Mouse (Mus musculus): ENCODE results near the gene 1810043G02Rik. TPM values are rescaled to one million over a fixed set of nuclear protein-coding genes. Genes with fewer than 3 reads are reported as not detected.

Gene 1810043G02Rik
- polyA plus RNA-seq, 1 experiment from 2014 or later: 32.2 TPM

GRCm38 (mm10) chr10:78028129-78028528, 49.8 kb downstream of the 1810043G02Rik start:
- no peak overlapping the region for H3K9ac ChIP-seq
- no peaks in the 10 kb centered on the region for H3K36me3 ChIP-seq (replicated peaks)
- H3K27me3 ChIP-seq: no peaks in the 10 kb centered on the region
- peak; percentile 51; the same call in 1 of the 2 replicates for ATAC-seq (ENCODE audit: low FRiP score)
- H3K4me1 ChIP-seq: no peaks in the 10 kb centered on the region
- no peak overlapping the region for H3K4me3 ChIP-seq (replicated peaks)
- H3K9me3 ChIP-seq: no peaks in the 10 kb centered on the region
- 4% methylated on average over 5 of the region's 5 CpGs for WGBS
- no peak overlapping the region for H3K4me2 ChIP-seq
- H3K27ac ChIP-seq: no peak overlapping the region

- Histone ChIP-seq H3K27me3 (no peaks in the 10 kb centered on the region), H3K9ac (no peak overlapping the region), H3K4me2 (no peak overlapping the region), H3K9me3 (no peaks in the 10 kb centered on the region), H3K4me1 (no peaks in the 10 kb centered on the region), H3K4me3 (replicated peaks) (no peak overlapping the region), H3K36me3 (replicated peaks) (no peaks in the 10 kb centered on the region), H3K27ac (no peak overlapping the region)
- WGBS: 91% methylated on average over 1 of the region's 1 CpGs
- ATAC-seq (ENCODE audit: low FRiP score): no peak
Measured at GRCm38 (mm10) chr10:78029080-78029479, 50.8 kb downstream of the 1810043G02Rik start.

GRCm38 (mm10) chr10:78031987-78032386, 53.7 kb downstream of the 1810043G02Rik start:
- no peak for ATAC-seq (ENCODE audit: low FRiP score)
- Histone ChIP-seq H3K9me3 (no peaks in the 10 kb centered on the region), H3K27ac (no peak overlapping the region), H3K9ac (no peak overlapping the region), H3K4me2 (no peak overlapping the region), H3K27me3 (0 out of 2 replicates have a peak, but pooled peaks cover 3% of the 10 kb centered on the region), H3K4me3 (replicated peaks) (no peak overlapping the region), H3K4me1 (no peaks in the 10 kb centered on the region), H3K36me3 (replicated peaks) (no peaks in the 10 kb centered on the region)
- WGBS: 89% methylated on average over 2 of the region's 2 CpGs

Other genes starting within 250 kb of the 1810043G02Rik start
- not detected in 2 replicates for gene Gm18596, start 235.9 kb upstream of the 1810043G02Rik start, polyA plus RNA-seq (2016; fragmentation: Nextera tagmentation; extraction: Ambion mirVana)
- gene Gm9736, start 227.2 kb upstream of the 1810043G02Rik start, polyA plus RNA-seq (2016; fragmentation: Nextera tagmentation; extraction: Ambion mirVana): not detected in 2 replicates
- gene Gm3233, start 218.8 kb upstream of the 1810043G02Rik start, polyA plus RNA-seq (2016; fragmentation: Nextera tagmentation; extraction: Ambion mirVana): not detected in 2 replicates
- gene Gm3238, start 207.2 kb upstream of the 1810043G02Rik start, polyA plus RNA-seq (2016; fragmentation: Nextera tagmentation; extraction: Ambion mirVana): not detected in 2 replicates
- gene Gm7138, start 201.6 kb upstream of the 1810043G02Rik start, polyA plus RNA-seq (2016; fragmentation: Nextera tagmentation; extraction: Ambion mirVana): not detected in 2 replicates
- gene Gm3250, start 196.0 kb upstream of the 1810043G02Rik start, polyA plus RNA-seq (2016; fragmentation: Nextera tagmentation; extraction: Ambion mirVana): not detected in 2 replicates
- not detected in 2 replicates for gene Gm7137, start 190.3 kb upstream of the 1810043G02Rik start, polyA plus RNA-seq (2016; fragmentation: Nextera tagmentation; extraction: Ambion mirVana)
- not detected in 2 replicates for gene Gm9639, start 183.4 kb upstream of the 1810043G02Rik start, polyA plus RNA-seq (2016; fragmentation: Nextera tagmentation; extraction: Ambion mirVana)
- gene Gm19668, start 179.4 kb upstream of the 1810043G02Rik start, polyA plus RNA-seq (2016; fragmentation: Nextera tagmentation; extraction: Ambion mirVana): not detected in 2 replicates
- not detected in 2 replicates for gene Gm9507, start 166.7 kb upstream of the 1810043G02Rik start, polyA plus RNA-seq (2016; fragmentation: Nextera tagmentation; extraction: Ambion mirVana)
- gene Gm2696, start 163.8 kb upstream of the 1810043G02Rik start, polyA plus RNA-seq (2016; fragmentation: Nextera tagmentation; extraction: Ambion mirVana): not detected in 2 replicates
- not detected in 2 replicates for gene Krtap10-4, start 151.4 kb upstream of the 1810043G02Rik start, polyA plus RNA-seq (2016; fragmentation: Nextera tagmentation; extraction: Ambion mirVana)
- not detected in 2 replicates for gene Krtap10-10, start 142.6 kb upstream of the 1810043G02Rik start, polyA plus RNA-seq (2016; fragmentation: Nextera tagmentation; extraction: Ambion mirVana)
- gene Gm36176, start 131.7 kb upstream of the 1810043G02Rik start, polyA plus RNA-seq (2016; fragmentation: Nextera tagmentation; extraction: Ambion mirVana): not detected in 2 replicates
- not detected in 2 replicates for gene Gm10318, start 125.7 kb upstream of the 1810043G02Rik start, polyA plus RNA-seq (2016; fragmentation: Nextera tagmentation; extraction: Ambion mirVana)
- not detected in 2 replicates for gene Gm3285, start 116.5 kb upstream of the 1810043G02Rik start, polyA plus RNA-seq (2016; fragmentation: Nextera tagmentation; extraction: Ambion mirVana)
- gene Lrrc3, start 76.0 kb upstream of the 1810043G02Rik start, polyA plus RNA-seq (2016; fragmentation: Nextera tagmentation; extraction: Ambion mirVana): 4.4 and 4.7 TPM in 2 replicates
- 0.62 and 1.1 TPM in 2 replicates for gene Trpm2, start 8.0 kb upstream of the 1810043G02Rik start, polyA plus RNA-seq (2016; fragmentation: Nextera tagmentation; extraction: Ambion mirVana)
- gene Pfkl, start 31.6 kb downstream of the 1810043G02Rik start, polyA plus RNA-seq (2016; fragmentation: Nextera tagmentation; extraction: Ambion mirVana): 134 and 135 TPM in 2 replicates
- gene Dnmt3l, start 63.4 kb downstream of the 1810043G02Rik start, polyA plus RNA-seq (2016; fragmentation: Nextera tagmentation; extraction: Ambion mirVana): not detected in 2 replicates
- gene Aire, start 65.1 kb downstream of the 1810043G02Rik start, polyA plus RNA-seq (2016; fragmentation: Nextera tagmentation; extraction: Ambion mirVana): 0.11 and 0.19 TPM in 2 replicates
- 1.3 and 1.4 TPM in 2 replicates for gene Icosl, start 90.8 kb downstream of the 1810043G02Rik start, polyA plus RNA-seq (2016; fragmentation: Nextera tagmentation; extraction: Ambion mirVana)
- 17.4 and 23.9 TPM in 2 replicates for gene D10Jhu81e, start 191.3 kb downstream of the 1810043G02Rik start, polyA plus RNA-seq (2016; fragmentation: Nextera tagmentation; extraction: Ambion mirVana)
- 22.3 and 26.7 TPM in 2 replicates for gene Pwp2, start 206.6 kb downstream of the 1810043G02Rik start, polyA plus RNA-seq (2016; fragmentation: Nextera tagmentation; extraction: Ambion mirVana)